Mouse (Mus musculus): ENCODE measurements around the gene Lrmda. TPM values are rescaled to one million over a fixed set of nuclear protein-coding genes. Genes with fewer than 3 reads are reported as not detected.

The Lrmda gene
- polyA plus RNA-seq, 1 experiment from 2014 or later = not detected

DNA sequence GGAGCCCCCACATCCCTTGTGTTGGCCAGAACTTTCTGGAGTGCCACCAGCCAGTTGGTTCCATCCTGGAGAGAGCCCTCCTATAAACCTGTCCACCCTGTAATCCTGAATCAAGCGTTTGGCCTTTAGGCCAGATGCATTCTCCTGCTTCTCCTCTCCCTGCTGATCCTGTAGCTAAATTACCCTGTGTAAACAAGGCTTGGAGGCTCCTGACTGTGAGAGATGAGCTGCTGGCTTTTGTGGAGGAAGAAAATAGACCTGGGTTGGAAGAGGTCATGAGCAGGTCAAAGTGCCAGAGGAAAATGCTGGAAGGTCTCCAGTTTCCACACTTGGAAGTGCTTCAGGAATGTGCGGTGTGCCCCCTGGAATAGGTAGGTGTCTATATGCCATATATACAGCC lies 135.5 kb downstream of the Lrmda start:
- H3K27ac ChIP-seq (replicated peaks; ENCODE audit: low read depth, low read length) = no peak overlapping the region
- no peaks in the 10 kb centered on the region for H3K9me3 ChIP-seq (ENCODE audit: control insufficient read depth, low read length)
- no peak overlapping the region for H3K4me2 ChIP-seq (ENCODE audit: low read length)
- H3K27me3 ChIP-seq (ENCODE audit: control insufficient read depth, insufficient read depth, low read length) = no peaks in the 10 kb centered on the region; the same call in 1 of the 2 replicates
- no peak for DNase-seq
- H3K9ac ChIP-seq (replicated peaks; ENCODE audit: low read length) = no peak overlapping the region
- peaks cover 29% of the 10 kb centered on the region for H3K4me1 ChIP-seq (ENCODE audit: control insufficient read depth, insufficient read depth, low read length)
- no peak for ATAC-seq (ENCODE audit: low FRiP score, low TSS enrichment)
- 57% methylated on average over 2 of the region's 2 CpGs for WGBS
- H3K4me3 ChIP-seq (replicated peaks; ENCODE audit: low read depth, low read length) = no peak overlapping the region
- H3K36me3 ChIP-seq (ENCODE audit: control insufficient read depth, insufficient read depth, low read length) = no peaks in the 10 kb centered on the region

GRCm38 (mm10) chr14:22155512-22156026 lies 136.1 kb downstream of the Lrmda start:
- ATAC-seq (ENCODE audit: low FRiP score, low TSS enrichment) (no peak), DNase-seq (no peak)
- no peaks in the 10 kb centered on the region for H3K36me3 ChIP-seq (ENCODE audit: control insufficient read depth, insufficient read depth, low read length)
- no peak overlapping the region for H3K9ac ChIP-seq (replicated peaks; ENCODE audit: low read length)
- H3K27ac ChIP-seq (replicated peaks; ENCODE audit: low read depth, low read length) = no peak overlapping the region
- H3K4me2 ChIP-seq (ENCODE audit: low read length) = no peak overlapping the region
- no peaks in the 10 kb centered on the region; the same call in 1 of the 2 replicates for H3K27me3 ChIP-seq (ENCODE audit: control insufficient read depth, insufficient read depth, low read length)
- no peaks in the 10 kb centered on the region for H3K9me3 ChIP-seq (ENCODE audit: control insufficient read depth, low read length)
- WGBS = 23% methylated on average over 4 of the region's 4 CpGs
- no peak overlapping the region for H3K4me3 ChIP-seq (replicated peaks; ENCODE audit: low read depth, low read length)
- H3K4me1 ChIP-seq (ENCODE audit: control insufficient read depth, insufficient read depth, low read length) = peaks cover 29% of the 10 kb centered on the region

- no peak overlapping the region for H3K9ac ChIP-seq (replicated peaks; ENCODE audit: low read length)
- H3K4me3 ChIP-seq (replicated peaks; ENCODE audit: low read depth, low read length) = no peak overlapping the region
- H3K27me3 ChIP-seq (ENCODE audit: control insufficient read depth, insufficient read depth, low read length) = no peaks in the 10 kb centered on the region; the same call in 1 of the 2 replicates
- H3K36me3 ChIP-seq (ENCODE audit: control insufficient read depth, insufficient read depth, low read length) = no peaks in the 10 kb centered on the region
- DNase-seq = no peak
- H3K4me2 ChIP-seq (ENCODE audit: low read length) = no peak overlapping the region
- no peak overlapping the region for H3K27ac ChIP-seq (replicated peaks; ENCODE audit: low read depth, low read length)
- no peaks in the 10 kb centered on the region for H3K9me3 ChIP-seq (ENCODE audit: control insufficient read depth, low read length)
- WGBS = 57% methylated on average over 6 of the region's 6 CpGs
- ATAC-seq (ENCODE audit: low FRiP score, low TSS enrichment) = no peak
- H3K4me1 ChIP-seq (ENCODE audit: control insufficient read depth, insufficient read depth, low read length) = peaks cover 24% of the 10 kb centered on the region
Observed at GRCm38 (mm10) chr14:22156991-22157390, 137.5 kb downstream of the Lrmda start.

GRCm38 (mm10) chr14:22161416-22161815 lies 141.9 kb downstream of the Lrmda start:
- H3K27ac ChIP-seq (replicated peaks; ENCODE audit: low read depth, low read length) = no peak overlapping the region
- H3K9ac ChIP-seq (replicated peaks; ENCODE audit: low read length) = no peak overlapping the region
- no peaks in the 10 kb centered on the region for H3K27me3 ChIP-seq (ENCODE audit: control insufficient read depth, insufficient read depth, low read length)
- DNase-seq (no peak), ATAC-seq (ENCODE audit: low FRiP score, low TSS enrichment) (no peak)
- 28% methylated on average over 3 of the region's 3 CpGs for WGBS
- no peaks in the 10 kb centered on the region for H3K36me3 ChIP-seq (ENCODE audit: control insufficient read depth, insufficient read depth, low read length)
- H3K4me1 ChIP-seq (ENCODE audit: control insufficient read depth, insufficient read depth, low read length) = no peaks in the 10 kb centered on the region
- no peak overlapping the region for H3K4me3 ChIP-seq (replicated peaks; ENCODE audit: low read depth, low read length)
- H3K4me2 ChIP-seq (ENCODE audit: low read length) = no peak overlapping the region
- H3K9me3 ChIP-seq (ENCODE audit: control insufficient read depth, low read length) = no peaks in the 10 kb centered on the region

GRCm38 (mm10) chr14:22167285-22167684 lies 147.8 kb downstream of the Lrmda start:
- no peaks in the 10 kb centered on the region for H3K36me3 ChIP-seq (ENCODE audit: control insufficient read depth, insufficient read depth, low read length)
- H3K4me1 ChIP-seq (ENCODE audit: control insufficient read depth, insufficient read depth, low read length) = peaks cover 7% of the 10 kb centered on the region; the same call in 1 of the 2 replicates
- no peaks in the 10 kb centered on the region for H3K27me3 ChIP-seq (ENCODE audit: control insufficient read depth, insufficient read depth, low read length)
- H3K9me3 ChIP-seq (ENCODE audit: control insufficient read depth, low read length) = no peaks in the 10 kb centered on the region
- no peak overlapping the region for H3K4me2 ChIP-seq (ENCODE audit: low read length)
- DNase-seq = no peak
- WGBS = 82% methylated on average over 7 of the region's 7 CpGs
- no peak overlapping the region for H3K27ac ChIP-seq (replicated peaks; ENCODE audit: low read depth, low read length)
- ATAC-seq (ENCODE audit: low FRiP score, low TSS enrichment) = no peak
- no peak overlapping the region for H3K4me3 ChIP-seq (replicated peaks; ENCODE audit: low read depth, low read length)
- H3K9ac ChIP-seq (replicated peaks; ENCODE audit: low read length) = no peak overlapping the region

DNA sequence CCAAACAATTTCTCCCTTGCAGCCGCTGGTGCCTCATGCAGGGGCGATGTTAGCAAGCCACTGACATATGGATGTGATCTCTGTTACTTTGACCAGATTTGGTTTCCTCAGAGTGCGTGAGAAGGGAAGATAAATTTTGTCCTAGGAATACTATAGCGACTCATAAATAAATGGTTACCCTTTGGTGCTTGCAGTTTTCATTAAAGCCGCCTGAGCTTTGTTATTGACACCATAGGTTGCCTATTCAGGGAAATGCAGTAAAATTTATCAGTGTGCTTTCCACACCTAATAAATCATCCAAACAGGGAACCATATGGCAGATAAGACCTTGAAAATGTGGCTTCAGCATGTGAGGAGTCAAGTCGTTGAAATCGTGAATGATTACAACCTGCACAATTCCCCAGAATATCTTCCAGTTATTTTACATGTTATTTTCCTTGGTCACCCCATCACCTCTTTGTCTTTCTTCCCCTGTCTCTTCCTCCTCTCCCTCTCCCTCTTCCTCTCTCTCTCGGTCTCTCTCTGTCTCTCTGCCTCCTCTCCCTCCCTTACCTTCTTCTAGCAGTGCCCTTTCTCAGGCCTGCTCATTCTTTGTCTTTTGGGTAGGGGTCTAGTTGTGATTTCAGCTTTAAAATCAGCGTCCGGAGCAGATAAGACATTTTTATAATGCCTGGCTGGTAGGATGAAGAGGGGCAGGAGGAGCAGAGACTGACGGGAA lies 148.7 kb downstream of the Lrmda start:
- H3K36me3 ChIP-seq (ENCODE audit: control insufficient read depth, insufficient read depth, low read length) = no peaks in the 10 kb centered on the region
- DNase-seq = no peak
- WGBS = 67% methylated on average over 11 of the region's 11 CpGs
- H3K9ac ChIP-seq (replicated peaks; ENCODE audit: low read length) = no peak overlapping the region
- no peaks in the 10 kb centered on the region for H3K27me3 ChIP-seq (ENCODE audit: control insufficient read depth, insufficient read depth, low read length)
- H3K9me3 ChIP-seq (ENCODE audit: control insufficient read depth, low read length) = no peaks in the 10 kb centered on the region
- ATAC-seq (ENCODE audit: low FRiP score, low TSS enrichment) = no peak
- peaks cover 7% of the 10 kb centered on the region; the same call in 1 of the 2 replicates for H3K4me1 ChIP-seq (ENCODE audit: control insufficient read depth, insufficient read depth, low read length)
- H3K4me2 ChIP-seq (ENCODE audit: low read length) = no peak overlapping the region
- H3K27ac ChIP-seq (replicated peaks; ENCODE audit: low read depth, low read length) = no peak overlapping the region
- no peak overlapping the region for H3K4me3 ChIP-seq (replicated peaks; ENCODE audit: low read depth, low read length)

DNA sequence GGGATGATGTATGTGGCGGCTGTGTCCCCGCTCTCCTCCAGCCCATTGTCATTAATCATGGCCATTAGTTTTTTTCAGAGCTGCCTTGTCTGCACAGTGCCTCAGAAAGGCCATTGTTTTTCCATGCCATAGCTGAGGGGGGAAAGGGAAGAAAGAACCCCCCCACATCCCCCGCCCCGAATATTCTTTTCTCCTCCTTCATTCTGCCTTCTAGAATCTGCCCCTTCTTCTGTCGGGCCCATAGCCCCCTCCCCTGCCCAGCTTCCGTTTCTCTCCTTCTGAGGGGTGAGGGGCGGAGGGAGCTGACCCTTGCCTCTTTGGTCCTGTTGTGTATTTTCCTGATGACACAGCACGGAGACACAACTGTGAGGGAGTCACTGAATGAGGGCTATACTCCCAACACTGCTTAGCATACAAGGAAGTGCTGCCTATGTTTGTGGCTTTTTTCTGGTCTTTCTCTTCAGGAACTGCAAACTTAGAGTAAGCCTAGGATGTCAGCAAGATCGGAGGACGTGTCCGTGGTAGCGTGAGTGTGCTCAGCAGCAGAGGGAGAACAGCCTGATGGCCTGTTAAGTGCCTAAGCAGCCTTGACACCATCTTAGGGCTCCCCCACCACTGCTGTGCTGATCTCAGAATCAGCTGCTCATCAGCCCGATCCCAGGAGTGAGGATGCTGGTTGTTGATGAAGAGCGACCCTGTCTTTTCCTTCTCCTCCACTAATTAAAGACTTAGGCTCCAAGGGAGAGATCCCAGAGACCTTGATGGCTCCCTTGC lies 149.5 kb downstream of the Lrmda start:
- DNase-seq (no peak), ATAC-seq (ENCODE audit: low FRiP score, low TSS enrichment) (no peak)
- Histone ChIP-seq H3K27me3 (ENCODE audit: control insufficient read depth, insufficient read depth, low read length) (no peaks in the 10 kb centered on the region), H3K27ac (replicated peaks; ENCODE audit: low read depth, low read length) (no peak overlapping the region), H3K9ac (replicated peaks; ENCODE audit: low read length) (no peak overlapping the region), H3K4me3 (replicated peaks; ENCODE audit: low read depth, low read length) (no peak overlapping the region), H3K4me1 (ENCODE audit: control insufficient read depth, insufficient read depth, low read length) (peaks cover 7% of the 10 kb centered on the region; the same call in 1 of the 2 replicates), H3K9me3 (ENCODE audit: control insufficient read depth, low read length) (no peaks in the 10 kb centered on the region), H3K36me3 (ENCODE audit: control insufficient read depth, insufficient read depth, low read length) (no peaks in the 10 kb centered on the region), H3K4me2 (ENCODE audit: low read length) (no peak overlapping the region)
- WGBS = 48% methylated on average over 14 of the region's 14 CpGs

- ATAC-seq (ENCODE audit: low FRiP score, low TSS enrichment) (no peak), DNase-seq (no peak)
- Histone ChIP-seq H3K4me1 (ENCODE audit: control insufficient read depth, insufficient read depth, low read length) (0 out of 2 replicates have a peak, but pooled peaks cover 3% of the 10 kb centered on the region), H3K27me3 (ENCODE audit: control insufficient read depth, insufficient read depth, low read length) (no peaks in the 10 kb centered on the region), H3K36me3 (ENCODE audit: control insufficient read depth, insufficient read depth, low read length) (no peaks in the 10 kb centered on the region), H3K9me3 (ENCODE audit: control insufficient read depth, low read length) (no peaks in the 10 kb centered on the region), H3K9ac (replicated peaks; ENCODE audit: low read length) (no peak overlapping the region), H3K4me3 (replicated peaks; ENCODE audit: low read depth, low read length) (no peak overlapping the region), H3K27ac (replicated peaks; ENCODE audit: low read depth, low read length) (no peak overlapping the region), H3K4me2 (ENCODE audit: low read length) (no peak overlapping the region)
- WGBS = 70% methylated on average over 9 of the region's 9 CpGs
Observed at GRCm38 (mm10) chr14:22174757-22175156, 155.2 kb downstream of the Lrmda start.

Measured in midbrain, embryonic 14.5 days (tissue).